Mouse (Mus musculus): ENCODE data around the gene Kalrn.
"Not testable (repeated sequence)": the region's sequence is repeated elsewhere in the genome, so short reads cannot be mapped to it uniquely, and the experiment has no call there.

Gene Kalrn

GRCm38 (mm10) chr16:34307458-34307857, 265.9 kb downstream of the Kalrn start:
- DNase-seq: no peak

GRCm38 (mm10) chr16:34305586-34305985, 267.7 kb downstream of the Kalrn start:
- no peak for DNase-seq

DNA sequence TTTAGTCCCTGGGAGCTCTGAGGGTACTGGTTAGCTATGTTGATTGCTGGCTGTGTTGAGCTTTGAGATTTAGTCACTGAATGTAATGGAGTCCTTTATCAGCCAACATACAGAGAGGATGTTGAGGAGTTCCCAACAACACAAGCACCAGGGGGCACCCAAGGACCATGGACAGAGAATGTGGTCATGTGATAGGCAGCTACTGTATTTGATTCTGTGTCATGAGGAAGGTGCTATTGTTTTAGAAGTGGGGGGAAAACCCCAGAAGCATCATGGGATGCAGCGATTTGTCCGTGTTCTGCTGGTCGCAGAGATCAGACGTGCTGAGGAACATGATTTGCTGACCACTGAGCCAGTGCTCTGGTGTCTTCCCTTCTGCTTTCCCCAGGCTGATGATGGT, 269.5 kb downstream of the Kalrn start:
- DNase-seq: not testable (repeated sequence)

- no peak for DNase-seq
Measured at GRCm38 (mm10) chr16:34302503-34302902, 270.8 kb downstream of the Kalrn start.

- DNase-seq: no peak
Measured at GRCm38 (mm10) chr16:34302063-34302462, 271.3 kb downstream of the Kalrn start.

- no peak for DNase-seq
Measured at GRCm38 (mm10) chr16:34299226-34299625, 274.1 kb downstream of the Kalrn start.

DNA sequence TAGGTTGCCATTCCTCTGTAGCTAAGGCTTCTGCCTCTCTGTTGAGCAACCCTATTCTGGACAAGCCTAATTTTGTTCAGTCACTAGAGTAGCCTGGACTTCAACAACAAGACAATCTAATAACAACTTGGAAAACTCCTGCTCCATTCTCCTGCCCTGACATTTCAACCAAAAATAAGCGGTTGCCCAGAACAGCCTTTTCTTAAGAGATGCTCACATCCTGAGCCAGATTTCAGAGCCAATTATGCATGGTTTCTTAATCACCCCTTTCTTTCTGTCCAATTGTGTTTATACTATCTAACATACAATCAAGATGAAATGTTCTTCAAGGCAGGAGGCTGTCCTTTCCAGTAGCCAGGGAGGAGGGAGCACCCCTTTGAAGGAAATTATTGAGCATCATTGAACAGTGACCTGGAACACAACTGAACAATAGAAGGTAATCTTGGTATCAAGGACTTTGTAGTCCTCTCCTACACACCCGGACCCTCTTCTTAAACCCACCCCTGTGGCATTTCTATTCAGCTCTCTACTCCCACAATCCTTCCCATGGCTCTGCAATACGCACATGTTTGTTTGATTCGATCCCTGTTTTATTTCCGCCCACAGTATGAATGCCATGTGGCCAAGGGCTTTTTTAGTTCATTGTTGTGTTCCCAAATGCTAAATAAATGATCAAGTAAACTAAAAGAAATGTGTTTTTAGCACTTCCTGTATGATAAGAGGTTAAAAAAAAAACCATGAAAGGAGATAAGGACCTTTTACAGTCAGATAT, 275.2 kb downstream of the Kalrn start:
- DNase-seq: no peak

GRCm38 (mm10) chr16:34294568-34294967, 278.8 kb downstream of the Kalrn start:
- peak; percentile 6 for DNase-seq

DNA sequence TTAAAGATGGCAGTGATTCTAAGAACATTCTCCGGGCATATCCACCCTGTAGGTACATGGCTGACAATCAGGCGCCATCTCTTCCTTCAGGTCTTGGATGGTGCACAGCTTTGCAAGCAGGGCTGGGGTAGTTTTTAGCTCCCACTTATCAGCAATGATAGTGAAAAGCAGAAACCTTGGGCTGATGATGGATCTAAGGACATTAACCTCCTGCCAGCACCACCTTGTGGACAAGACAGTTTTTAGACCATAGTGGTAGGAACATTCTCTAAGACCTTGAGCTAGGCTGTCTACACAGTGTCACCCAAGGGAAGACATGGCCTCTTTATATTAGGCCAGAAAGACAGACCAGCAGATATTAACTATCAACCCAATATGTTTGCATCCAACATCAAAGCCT, 279.7 kb downstream of the Kalrn start:
- DNase-seq: no peak

DNA sequence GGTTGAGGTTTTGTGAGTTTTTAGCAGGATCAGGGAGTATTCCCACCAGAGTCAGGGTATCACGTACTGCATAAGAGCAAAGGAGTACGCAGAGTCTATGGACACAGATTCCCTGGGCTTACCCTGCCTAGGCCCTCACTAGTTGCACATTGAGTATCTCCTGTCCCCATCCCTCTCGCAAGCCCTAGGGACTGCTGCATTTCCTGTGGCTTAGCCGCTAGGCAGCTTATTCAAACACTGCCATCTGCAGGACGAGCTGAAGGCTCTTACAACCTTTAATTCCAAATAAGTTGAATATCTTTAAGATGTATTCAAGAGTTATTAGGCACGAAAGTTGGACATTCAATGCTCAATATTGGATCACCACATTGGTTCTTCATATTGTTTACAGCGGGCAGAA, 283.7 kb downstream of the Kalrn start:
- no peak for DNase-seq

DNA sequence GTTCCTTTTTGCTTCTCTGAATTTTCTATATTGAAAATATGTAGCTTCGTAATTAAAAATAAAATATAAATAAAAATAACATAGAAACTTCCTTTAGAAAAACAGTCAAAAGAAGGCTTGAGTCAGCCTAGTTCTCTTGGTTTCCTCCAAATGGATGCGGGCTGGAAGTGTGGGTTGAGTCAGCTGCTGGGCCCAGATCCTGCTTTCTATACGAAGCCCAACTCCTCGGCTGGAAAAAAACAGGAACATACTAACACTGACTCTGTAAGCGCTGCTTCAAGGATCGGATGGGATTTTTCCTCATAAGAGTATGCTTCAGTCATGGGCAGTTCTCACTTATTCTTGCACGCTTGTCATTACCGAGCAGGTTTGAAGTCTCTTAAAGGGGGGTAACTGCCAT, 291.3 kb downstream of the Kalrn start:
- DNase-seq: no peak

DNA sequence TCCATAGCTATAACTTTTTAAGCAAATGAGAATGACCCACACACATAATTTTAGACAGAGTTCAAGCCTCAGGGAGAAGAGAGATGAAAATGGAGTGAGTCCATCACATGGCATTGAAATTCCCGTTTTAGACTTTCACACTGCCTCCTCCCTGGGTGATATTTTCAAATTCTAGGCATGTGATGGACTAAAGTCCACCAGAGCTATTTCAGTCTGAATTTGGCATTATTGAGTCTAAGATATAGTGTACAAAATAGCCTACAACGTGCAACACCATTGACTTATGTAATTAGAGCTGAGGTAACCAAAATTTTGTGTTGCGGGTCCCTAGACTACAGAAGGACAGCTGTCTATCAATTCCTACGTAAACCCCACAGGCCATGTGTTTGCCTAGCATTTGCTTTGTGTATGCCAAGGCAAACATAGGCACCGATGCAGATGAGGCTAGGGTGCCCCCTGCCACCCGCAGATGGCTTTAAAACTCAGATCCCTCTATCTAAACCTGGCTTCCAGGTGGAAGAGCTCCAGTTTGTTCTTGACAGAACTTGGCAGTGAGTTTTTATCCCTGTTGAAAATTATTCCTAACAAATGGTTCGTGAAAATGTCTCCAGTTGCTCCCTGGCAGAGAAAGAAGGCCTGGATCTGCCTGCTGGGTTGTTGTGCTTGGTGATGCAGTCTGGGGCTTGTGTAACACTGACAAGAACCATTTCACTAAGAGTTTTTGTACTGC, 293.5 kb downstream of the Kalrn start:
- DNase-seq: no peak

DNA sequence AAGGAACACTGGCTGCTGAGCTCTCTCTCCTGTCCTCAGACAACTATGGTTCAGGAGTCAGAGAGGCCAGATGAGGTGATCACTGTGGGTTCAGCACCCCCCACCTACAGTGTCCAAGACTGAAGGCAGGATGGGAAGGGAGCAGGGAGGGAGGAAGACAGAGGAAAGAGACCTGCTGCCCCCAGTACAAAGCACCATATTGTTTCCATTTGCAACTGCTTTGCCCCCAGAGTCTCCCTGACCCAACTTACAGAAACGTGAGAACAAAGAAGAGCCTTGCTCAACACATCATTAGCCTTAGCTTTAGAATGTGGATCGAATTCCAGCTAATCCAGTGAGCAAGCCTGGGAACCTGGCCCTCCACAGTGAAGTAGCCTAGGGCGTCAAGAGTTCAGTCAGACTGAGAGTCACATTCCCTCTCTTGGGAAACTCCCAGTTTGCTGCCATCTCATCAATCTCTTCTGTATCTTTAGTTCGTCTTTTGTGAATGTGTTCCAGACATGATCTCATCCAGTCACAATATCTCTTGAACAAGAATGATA, 295.0 kb downstream of the Kalrn start:
- no peak for DNase-seq

DNA sequence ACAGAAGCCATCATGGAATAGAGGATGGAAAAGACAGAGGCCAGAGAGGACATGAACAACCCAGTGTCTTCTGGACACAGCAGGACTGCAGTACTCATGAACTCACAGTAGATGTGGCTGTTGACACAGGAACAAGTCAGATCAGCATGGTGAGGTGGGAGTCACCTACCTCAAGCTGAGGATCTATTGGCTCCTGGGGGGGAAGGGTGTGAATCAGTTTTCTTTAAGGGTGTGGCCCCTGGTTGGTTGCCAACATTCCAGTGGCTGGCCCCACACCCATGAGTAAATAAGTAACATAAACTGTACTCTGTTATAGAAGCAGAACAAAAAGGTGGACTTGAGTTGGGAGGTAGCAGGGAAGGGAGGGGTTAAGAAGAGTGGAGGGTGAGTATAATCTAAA, 298.7 kb downstream of the Kalrn start:
- no peak for DNase-seq

DNA sequence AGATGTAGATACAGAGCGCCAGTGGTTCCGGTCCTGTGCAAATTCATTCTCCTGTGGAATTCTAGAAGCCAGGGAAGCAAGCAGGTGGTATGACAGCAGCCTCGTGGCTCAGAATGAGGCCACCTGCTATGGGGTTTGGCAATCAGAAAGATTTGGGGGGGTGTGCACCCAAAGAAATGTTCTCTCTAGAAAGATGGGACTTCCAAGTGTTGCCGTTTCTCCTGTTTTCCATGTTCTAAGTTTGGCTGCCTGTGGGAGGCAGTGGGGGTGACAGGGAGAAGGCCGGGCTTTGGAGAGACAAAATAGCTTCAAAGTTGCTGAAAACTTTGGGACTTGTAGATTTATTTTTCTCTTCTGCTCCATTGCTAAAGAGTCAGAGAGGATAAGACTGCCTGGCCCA, 301.9 kb downstream of the Kalrn start:
- DNase-seq: no peak

DNA sequence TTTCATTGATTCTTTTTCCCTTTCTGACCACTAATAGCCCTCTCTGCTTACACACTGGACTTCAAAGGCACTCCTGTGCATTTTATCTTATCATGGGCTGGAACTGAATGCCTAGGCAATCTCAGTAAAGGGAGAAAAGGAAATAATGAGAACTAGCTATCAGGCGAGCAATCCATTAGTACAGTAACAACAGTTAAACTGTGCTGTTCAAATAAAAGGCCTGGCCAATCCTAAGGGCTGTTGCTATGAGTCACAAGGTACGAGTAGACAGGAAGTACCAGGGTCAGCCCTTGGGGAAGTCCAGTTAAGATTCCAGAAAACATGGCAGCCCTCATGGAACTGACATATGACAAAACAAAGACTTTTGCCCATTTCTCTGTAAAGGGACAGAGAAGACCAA, 302.7 kb downstream of the Kalrn start:
- no peak for DNase-seq

DNA sequence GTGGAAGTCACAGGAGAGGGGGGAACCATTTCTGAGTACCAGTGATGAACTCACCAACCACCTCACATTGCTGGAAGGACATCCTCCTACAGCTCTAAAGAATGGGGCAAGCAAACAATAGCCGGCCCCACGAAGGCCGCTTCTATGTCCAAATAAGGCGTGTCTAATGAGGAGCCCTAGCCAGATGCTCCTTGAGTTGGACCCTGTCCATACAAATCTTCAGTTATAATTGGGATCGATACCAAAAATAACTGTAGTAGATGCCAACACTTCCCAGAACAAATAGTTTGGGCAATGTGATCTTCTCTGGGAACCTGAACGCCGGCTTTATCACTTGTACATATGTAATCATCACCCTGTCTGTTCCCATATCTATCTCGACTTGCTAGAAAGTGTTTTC, 303.7 kb downstream of the Kalrn start:
- no peak for DNase-seq

DNA sequence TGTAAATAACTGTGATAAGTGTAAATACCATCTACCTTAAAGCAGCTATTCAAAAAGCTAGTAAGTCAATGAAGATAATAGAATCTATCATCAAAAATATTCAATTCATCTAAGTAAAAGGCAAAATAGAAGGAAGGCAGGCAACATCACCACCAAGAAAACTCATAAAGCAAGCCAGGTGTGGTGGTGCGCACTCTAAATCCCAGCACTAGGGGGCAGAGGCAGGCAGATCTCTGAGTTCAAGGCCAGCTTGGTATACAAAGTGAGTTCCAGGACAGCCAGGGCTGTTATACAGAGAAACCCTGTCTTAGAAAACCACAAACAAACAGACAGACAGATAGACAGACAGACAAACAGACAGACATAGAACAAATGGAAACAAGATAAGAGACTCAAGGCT, 305.6 kb downstream of the Kalrn start:
- DNase-seq: no peak

- no peak for DNase-seq
Measured at GRCm38 (mm10) chr16:34264671-34265070, 308.7 kb downstream of the Kalrn start.

GRCm38 (mm10) chr16:34262731-34263460, 310.4 kb downstream of the Kalrn start:
- DNase-seq: no peak

GRCm38 (mm10) chr16:34260971-34261924, 312.1 kb downstream of the Kalrn start:
- DNase-seq: no peak

- DNase-seq: no peak
Measured at GRCm38 (mm10) chr16:34254646-34255022, 318.7 kb downstream of the Kalrn start.

Data from thymus, postnatal 25 days (tissue).